Mouse (Mus musculus) gastrocnemius, postnatal 10 days (tissue): ENCODE measurements around the gene Pappa2. TPM values are rescaled to one million over a fixed set of nuclear protein-coding genes. Genes with fewer than 3 reads are reported as not detected.

ENCODE experiments used
- DNase-seq: peaks from one replicate; pipeline ENCODE4 v3.0.0; 2021; ENCODE audit warnings: mixed read lengths
- long read RNA-seq, 2 experiments: library from polyadenylated mRNA; stranded (forward); transcript quantifications; one replicate each; pipeline ENCODE4 v2.0.0; 2021
- total RNA-seq, 2 experiments: library from RNA; stranded (reverse); gene quantifications; 2 replicates each; pipeline ENCODE4 v1.2.3; 2021

Pappa2 gene
- total RNA-seq = 1 to 10 TPM in 1 of 2 experiments, under 1 TPM in 1; 0.31 to 1.0 TPM
- long read RNA-seq, experiment 1 = 0 reads
- long read RNA-seq, experiment 2 = 0 reads

- no peak for DNase-seq
These were observed at the start of gene Pappa2 for GRCm38 (mm10) chr1:158980390-158980789. Pappa2 (minus strand) TSS chr1:158980490.

GRCm38 (mm10) chr1:159029106-159029505, 48.8 kb upstream of the Pappa2 start:
- no peak for DNase-seq

- no peak for DNase-seq
These were observed 34.8 kb upstream of the Pappa2 start for GRCm38 (mm10) chr1:159014940-159015660.

GRCm38 (mm10) chr1:158987042-158987441, 6.8 kb upstream of the Pappa2 start:
- no peak for DNase-seq

GRCm38 (mm10) chr1:158962340-158962739, 17.9 kb downstream of the Pappa2 start:
- no peak for DNase-seq

- no peak for DNase-seq
These were observed 19.3 kb downstream of the Pappa2 start for GRCm38 (mm10) chr1:158960984-158961383.

GRCm38 (mm10) chr1:158960549-158960948, 19.7 kb downstream of the Pappa2 start:
- DNase-seq = no peak

- DNase-seq = no peak
These were observed 23.9 kb downstream of the Pappa2 start for GRCm38 (mm10) chr1:158956361-158956760.

GRCm38 (mm10) chr1:158954785-158955184, 25.5 kb downstream of the Pappa2 start:
- DNase-seq = no peak

- peak; percentile 47 for DNase-seq
These were observed 26.6 kb downstream of the Pappa2 start for GRCm38 (mm10) chr1:158953479-158954207.

GRCm38 (mm10) chr1:158949041-158949440, 31.2 kb downstream of the Pappa2 start:
- no peak for DNase-seq

GRCm38 (mm10) chr1:158947981-158948735, 32.1 kb downstream of the Pappa2 start:
- DNase-seq = no peak

- no peak for DNase-seq
These were observed 35.4 kb downstream of the Pappa2 start for GRCm38 (mm10) chr1:158944936-158945335.

GRCm38 (mm10) chr1:158942864-158943263, 37.4 kb downstream of the Pappa2 start:
- no peak for DNase-seq

GRCm38 (mm10) chr1:158940966-158941365, 39.3 kb downstream of the Pappa2 start:
- DNase-seq = no peak

GRCm38 (mm10) chr1:158934447-158934846, 45.8 kb downstream of the Pappa2 start:
- DNase-seq = no peak

- DNase-seq = no peak
These were observed 49.0 kb downstream of the Pappa2 start for GRCm38 (mm10) chr1:158931202-158931827.

GRCm38 (mm10) chr1:158929369-158929768, 50.9 kb downstream of the Pappa2 start:
- no peak for DNase-seq

- DNase-seq = no peak
These were observed 59.8 kb downstream of the Pappa2 start for GRCm38 (mm10) chr1:158920451-158920850.

GRCm38 (mm10) chr1:158918890-158919289, 61.4 kb downstream of the Pappa2 start:
- no peak for DNase-seq

GRCm38 (mm10) chr1:158917067-158917466, 63.2 kb downstream of the Pappa2 start:
- DNase-seq = no peak

- no peak for DNase-seq
These were observed 64.7 kb downstream of the Pappa2 start for GRCm38 (mm10) chr1:158915592-158915991.
